Comparison of ENCODE assay signal across 7 mouse cellular contexts in the genomic region with DNA sequence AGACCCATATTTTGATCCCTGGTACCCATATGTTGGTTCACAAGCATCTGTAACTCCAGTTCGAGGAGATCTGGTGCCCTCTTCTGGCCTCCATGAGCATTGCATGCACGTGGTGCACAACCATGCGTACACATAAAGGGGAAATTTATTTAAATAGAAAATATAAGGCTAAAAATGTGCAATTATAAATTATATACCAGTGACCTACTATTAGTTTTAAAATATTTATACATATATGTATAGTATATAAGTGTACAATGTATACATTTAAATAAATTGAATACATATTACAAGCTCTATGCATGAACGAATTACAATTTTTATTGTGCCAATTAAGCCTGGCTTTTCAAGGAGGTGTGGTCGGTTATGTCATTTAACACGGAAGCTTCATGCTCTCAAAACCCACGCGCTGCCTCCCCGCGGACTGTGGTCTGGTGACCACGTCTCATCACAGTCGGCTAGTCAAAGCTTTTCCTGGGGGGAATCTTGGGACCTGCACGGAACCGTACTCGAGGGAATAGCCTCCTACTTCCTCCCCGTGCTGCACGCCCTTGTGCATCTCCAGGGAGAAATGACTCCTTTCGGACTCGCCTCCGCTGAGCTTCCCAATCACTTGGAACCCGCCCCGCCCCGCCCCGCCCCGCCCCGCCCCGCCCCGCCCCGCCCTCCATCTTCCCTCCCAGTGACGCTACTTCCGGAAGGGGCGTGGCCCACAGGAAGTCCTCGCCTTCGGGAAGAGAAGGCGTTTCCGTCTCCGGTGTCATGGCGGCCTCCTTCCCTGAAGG. TPM values are rescaled to one million over a fixed set of nuclear protein-coding genes. Genes with fewer than 3 reads are reported as not detected.
DNase-seq lines count a peak whose midpoint lies in the region; ATAC-seq and TF ChIP-seq lines count a peak whose summit lies in the region.

Mettl2 (plus strand) TSS at position 691 of the 785 bp plus-strand sequence.

- intact Hi-C loops in left cerebral cortex, postnatal 4 days (cut with DNase I) = no loop called here

- DNase-seq in adrenal gland, postnatal 10 days = peak; percentile 90
- DNase-seq in embryonic facial prominence, embryonic 10.5 days (ENCODE audit: low spot score) = peak; percentile 92
- peak; percentile 28 for DNase-seq in gonadal fat pad, adult 2 months (ENCODE audit: low read depth)
- peak; percentile 89 for DNase-seq in left cerebral cortex, postnatal 4 days

- 1% methylated on average over 38 of the region's 38 CpGs for WGBS in embryonic facial prominence, embryonic 10.5 days
- 2% methylated on average over 31 of the region's 38 CpGs for WGBS in intestine, postnatal 0 days
- 3% methylated on average over 32 of the region's 38 CpGs for WGBS in midbrain, embryonic 12.5 days
- 2% methylated on average over 35 of the region's 38 CpGs for WGBS in small intestine, adult 2 months

- peak; percentile 89 for ATAC-seq in intestine, postnatal 0 days
- ATAC-seq in midbrain, embryonic 12.5 days (ENCODE audit: low FRiP score, low read depth) = peak; percentile 91

- H3K27me3 ChIP-seq in embryonic facial prominence, embryonic 10.5 days (replicated peaks; ENCODE audit: low read depth, poor library complexity, severe bottlenecking) = no peaks in the 10 kb centered on the region
- no peaks in the 10 kb centered on the region for H3K27me3 ChIP-seq in intestine, postnatal 0 days (replicated peaks; ENCODE audit: control insufficient read depth, insufficient read depth, low read length)
- no peaks in the 10 kb centered on the region for H3K27me3 ChIP-seq in midbrain, embryonic 12.5 days
- H3K27me3 ChIP-seq in small intestine, adult 2 months (ENCODE audit: control insufficient read depth, insufficient read depth, low read length) = no peaks in the 10 kb centered on the region

- H3K36me3 ChIP-seq in embryonic facial prominence, embryonic 10.5 days (replicated peaks) = peaks cover 24% of the 10 kb centered on the region
- H3K36me3 ChIP-seq in intestine, postnatal 0 days (ENCODE audit: control insufficient read depth, insufficient read depth) = peaks cover 19% of the 10 kb centered on the region
- H3K36me3 ChIP-seq in midbrain, embryonic 12.5 days = peaks cover 21% of the 10 kb centered on the region
- peaks cover 8% of the 10 kb centered on the region for H3K36me3 ChIP-seq in small intestine, adult 2 months (ENCODE audit: control insufficient read depth, insufficient read depth, low read length)

- peaks cover 10% of the 10 kb centered on the region for H3K4me1 ChIP-seq in embryonic facial prominence, embryonic 10.5 days
- H3K4me1 ChIP-seq in intestine, postnatal 0 days (replicated peaks; ENCODE audit: control insufficient read depth, insufficient read depth, low read length) = peaks cover 9% of the 10 kb centered on the region
- H3K4me1 ChIP-seq in midbrain, embryonic 12.5 days = peaks cover 10% of the 10 kb centered on the region
- H3K4me1 ChIP-seq in small intestine, adult 2 months (ENCODE audit: control insufficient read depth, insufficient read depth, insufficient read length, low read length) = peaks cover 4% of the 10 kb centered on the region; the same call in 1 of the 2 replicates

- TF ChIP-seq CTCF in intestine, postnatal 0 days (IDR thresholded peaks at IDR 0.05; ENCODE audit: low read depth) = peak; percentile 77
- TF ChIP-seq CTCF in small intestine, adult 2 months (IDR thresholded peaks at IDR 0.05; ENCODE audit: extremely low read depth, insufficient read length, insufficient replicate concordance, low read depth, low read length) = peak; percentile 58; the same call in 1 of the 2 replicates

- TF ChIP-seq POLR2A in small intestine, adult 2 months (IDR thresholded peaks at IDR 0.05; ENCODE audit: low read depth, low read length) = peak; percentile 64; the same call in 1 of the 2 replicates

- H3K9ac ChIP-seq in intestine, postnatal 0 days (ENCODE audit: low read depth, low read length) = peak within 1 kb of the TSS; percentile 64
- H3K9ac ChIP-seq in midbrain, embryonic 12.5 days (replicated peaks) = peak within 1 kb of the TSS; percentile 73

- peak within 1 kb of the TSS; percentile 90 for H3K4me2 ChIP-seq in intestine, postnatal 0 days (replicated peaks; ENCODE audit: low read depth)
- H3K4me2 ChIP-seq in midbrain, embryonic 12.5 days (replicated peaks) = peak within 1 kb of the TSS; percentile 95

- H3K4me3 ChIP-seq in embryonic facial prominence, embryonic 10.5 days = peak within 1 kb of the TSS; percentile 93
- peak within 1 kb of the TSS; percentile 99 for H3K4me3 ChIP-seq in intestine, postnatal 0 days (ENCODE audit: low read depth, low read length)
- peak within 1 kb of the TSS; percentile 83 for H3K4me3 ChIP-seq in midbrain, embryonic 12.5 days
- peak within 1 kb of the TSS; percentile 92 for H3K4me3 ChIP-seq in small intestine, adult 2 months (ENCODE audit: low read depth, low read length)

- H3K27ac ChIP-seq in embryonic facial prominence, embryonic 10.5 days (replicated peaks) = peak within 1 kb of the TSS; percentile 80
- peak within 1 kb of the TSS; percentile 60; the same call in 1 of the 2 replicates for H3K27ac ChIP-seq in intestine, postnatal 0 days (ENCODE audit: low read depth, low read length)
- peak within 1 kb of the TSS; percentile 63; the same call in 1 of the 2 replicates for H3K27ac ChIP-seq in midbrain, embryonic 12.5 days (replicated peaks)
- peak within 1 kb of the TSS; percentile 63 for H3K27ac ChIP-seq in small intestine, adult 2 months (ENCODE audit: insufficient read depth, low read depth, low read length)

- no peaks in the 10 kb centered on the region for H3K9me3 ChIP-seq in embryonic facial prominence, embryonic 10.5 days
- no peaks in the 10 kb centered on the region for H3K9me3 ChIP-seq in intestine, postnatal 0 days (ENCODE audit: control insufficient read depth)
- no peaks in the 10 kb centered on the region for H3K9me3 ChIP-seq in midbrain, embryonic 12.5 days

RNA-seq across cellular contexts. Expression of gene Mettl2, which starts in this region (rescaled TPM):
- 10 to 100 TPM; 22.6 to 25.6 TPM for total RNA-seq in adrenal gland, postnatal 10 days (2021)
- 55.0 and 57.2 TPM in 2 replicates for polyA plus RNA-seq in embryonic facial prominence, embryonic 10.5 days (2016; fragmentation: Nextera tagmentation; extraction: Ambion mirVana)
- 16.2 and 17.2 TPM in 2 replicates for polyA plus RNA-seq in gonadal fat pad, adult 2 months (2012; rRNA removed)
- polyA plus RNA-seq in intestine, postnatal 0 days (2015; fragmentation: Nextera tagmentation; extraction: Ambion mirVana) = 9.3 and 11.0 TPM in 2 replicates
- 10 to 100 TPM; 25.5 to 25.9 TPM for total RNA-seq in left cerebral cortex, postnatal 4 days (2021)
- polyA plus RNA-seq in midbrain, embryonic 12.5 days (2016; fragmentation: Nextera tagmentation; extraction: Ambion mirVana) = 38.7 and 38.8 TPM in 2 replicates
- polyA plus RNA-seq in small intestine, adult 2 months (2012; rRNA removed) = 3.6 and 4.6 TPM in 2 replicates

Comparison
In these comparisons a context has a peak if more than half of its experiments do, and no peak if none do; other contexts are left out.
1. Peak in every context shown above with its lines: DNase-seq, ATAC-seq, H3K4me3 ChIP-seq and H3K27ac ChIP-seq.
2. DNase-seq: peak in every context shown above with its lines; median percentile 92 in embryonic facial prominence, embryonic 10.5 days; 90 in adrenal gland, postnatal 10 days; 89 in left cerebral cortex, postnatal 4 days; 28 in gonadal fat pad, adult 2 months.